Mouse (Mus musculus): Measurements from ENCODE around the gene Cenpf. TPM values are rescaled to one million over a fixed set of nuclear protein-coding genes. Genes with fewer than 3 reads are reported as not detected.

Gene Cenpf
- polyA plus RNA-seq, 1 experiment from 2014 or later = 135 TPM

DNA sequence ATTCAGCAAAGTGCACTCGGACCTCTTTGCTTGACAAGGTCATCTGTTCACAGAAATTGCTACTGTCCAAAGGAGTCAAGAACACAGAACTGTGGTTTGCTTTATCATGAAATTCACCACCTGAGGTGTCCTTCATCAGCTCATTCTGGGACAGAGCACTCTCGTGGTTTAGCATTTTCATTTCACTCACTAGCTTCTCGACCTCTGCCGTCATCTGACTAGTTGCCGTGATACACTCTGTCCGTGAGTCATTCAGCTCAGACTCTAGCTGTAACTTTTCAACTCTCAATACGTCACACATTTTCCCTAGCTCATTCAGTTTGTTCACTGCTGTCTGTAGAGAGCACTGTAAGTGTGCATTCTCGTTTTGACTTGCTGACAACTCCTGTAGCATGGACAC is 30.5 kb downstream of the Cenpf start:
- Histone ChIP-seq H3K9me3 (ENCODE audit: control insufficient read depth, low read length) (no peaks in the 10 kb centered on the region), H3K27ac (ENCODE audit: low read depth, low read length) (no peak overlapping the region), H3K27me3 (ENCODE audit: control insufficient read depth, insufficient read depth, low read length) (no peaks in the 10 kb centered on the region), H3K4me2 (no peak overlapping the region), H3K4me1 (ENCODE audit: control insufficient read depth, insufficient read depth, low read length) (no peaks in the 10 kb centered on the region), H3K36me3 (ENCODE audit: control insufficient read depth, insufficient read depth, low read length) (peaks cover 35% of the 10 kb centered on the region), H3K4me3 (ENCODE audit: low read depth, low read length) (no peak overlapping the region), H3K9ac (ENCODE audit: low read length) (no peak overlapping the region)
- 92% methylated on average over 8 of the region's 8 CpGs for WGBS
- DNase-seq (ENCODE audit: low spot score, missing footprints) (no peak), ATAC-seq (ENCODE audit: low FRiP score) (no peak)

DNA sequence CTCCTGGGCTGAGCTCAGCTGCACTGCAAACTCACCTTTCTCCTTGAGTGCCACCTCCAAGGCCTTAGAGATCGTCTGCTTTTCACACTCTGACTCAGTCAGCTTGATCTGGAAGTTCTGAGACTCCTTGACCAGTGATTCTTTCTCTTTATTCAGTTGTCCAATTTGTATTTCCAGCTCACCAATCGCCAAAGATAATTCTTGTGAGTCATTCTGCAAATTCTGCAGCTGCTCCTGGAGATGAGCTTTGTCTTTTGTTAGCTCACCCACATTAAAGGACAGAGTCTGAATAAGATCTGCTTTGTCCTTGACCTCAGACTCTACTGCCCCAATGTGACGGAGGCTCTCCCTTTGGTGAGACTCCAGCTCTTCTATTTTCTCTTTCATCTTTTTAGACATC is 34.1 kb downstream of the Cenpf start:
- 88% methylated on average over 3 of the region's 3 CpGs for WGBS
- Histone ChIP-seq H3K9me3 (ENCODE audit: control insufficient read depth, low read length) (no peaks in the 10 kb centered on the region), H3K4me3 (ENCODE audit: low read depth, low read length) (no peak overlapping the region), H3K9ac (ENCODE audit: low read length) (no peak overlapping the region), H3K27ac (ENCODE audit: low read depth, low read length) (no peak overlapping the region), H3K27me3 (ENCODE audit: control insufficient read depth, insufficient read depth, low read length) (no peaks in the 10 kb centered on the region), H3K4me1 (ENCODE audit: control insufficient read depth, insufficient read depth, low read length) (no peaks in the 10 kb centered on the region), H3K4me2 (no peak overlapping the region), H3K36me3 (ENCODE audit: control insufficient read depth, insufficient read depth, low read length) (peaks cover 49% of the 10 kb centered on the region)
- ATAC-seq (ENCODE audit: low FRiP score) = no peak
- no peak for DNase-seq (ENCODE audit: low spot score, missing footprints)

DNA sequence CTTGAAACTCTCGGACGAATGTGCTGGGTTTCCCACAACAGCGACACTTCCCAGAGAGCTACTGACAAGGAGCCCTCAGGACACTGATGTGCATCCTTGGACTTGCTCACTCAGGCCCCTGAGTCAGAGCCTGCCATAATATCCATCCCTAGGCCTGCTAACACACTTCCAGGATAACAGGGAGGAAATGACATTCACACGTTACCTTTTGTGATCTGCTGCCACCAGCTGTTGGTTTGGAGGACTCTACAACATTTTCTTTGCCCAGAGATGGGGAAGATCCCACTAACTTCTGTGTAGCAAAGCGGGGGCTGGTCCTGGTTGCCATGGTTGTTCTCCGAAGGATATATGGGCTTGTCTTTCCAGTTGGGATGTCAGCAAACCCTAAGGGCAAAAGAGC is 41.3 kb downstream of the Cenpf start:
- H3K9me3 ChIP-seq (ENCODE audit: control insufficient read depth, low read length) = no peaks in the 10 kb centered on the region
- H3K4me1 ChIP-seq (ENCODE audit: control insufficient read depth, insufficient read depth, low read length) = no peaks in the 10 kb centered on the region
- H3K27ac ChIP-seq (ENCODE audit: low read depth, low read length) = no peak overlapping the region
- H3K9ac ChIP-seq (ENCODE audit: low read length) = no peak overlapping the region
- DNase-seq (ENCODE audit: low spot score, missing footprints) (no peak), ATAC-seq (ENCODE audit: low FRiP score) (no peak)
- 89% methylated on average over 6 of the region's 6 CpGs for WGBS
- H3K27me3 ChIP-seq (ENCODE audit: control insufficient read depth, insufficient read depth, low read length) = no peaks in the 10 kb centered on the region
- H3K4me3 ChIP-seq (ENCODE audit: low read depth, low read length) = no peak overlapping the region
- H3K36me3 ChIP-seq (ENCODE audit: control insufficient read depth, insufficient read depth, low read length) = peaks cover 36% of the 10 kb centered on the region
- no peak overlapping the region for H3K4me2 ChIP-seq

DNA sequence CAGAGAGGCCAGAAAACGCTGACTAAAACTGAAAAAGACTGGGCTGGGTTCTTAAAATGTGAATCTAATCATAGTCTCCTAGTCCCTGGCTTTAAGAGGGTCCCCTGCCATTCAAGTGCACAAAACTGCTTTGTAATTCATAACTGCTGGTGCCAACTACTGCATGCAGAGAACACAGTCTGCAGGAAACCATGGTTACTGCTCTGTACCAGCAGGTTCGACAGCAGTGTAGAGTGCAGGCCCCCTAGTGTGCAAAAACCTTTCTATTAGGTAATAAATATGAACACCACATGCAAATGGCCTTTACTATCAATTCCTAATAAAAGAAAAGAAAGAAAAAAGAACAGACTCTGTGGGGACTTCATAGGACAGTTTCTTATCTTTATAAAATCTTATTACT is 42.5 kb downstream of the Cenpf start:
- Histone ChIP-seq H3K4me1 (ENCODE audit: control insufficient read depth, insufficient read depth, low read length) (no peaks in the 10 kb centered on the region), H3K27ac (ENCODE audit: low read depth, low read length) (no peak overlapping the region), H3K4me2 (no peak overlapping the region), H3K9ac (ENCODE audit: low read length) (no peak overlapping the region), H3K9me3 (ENCODE audit: control insufficient read depth, low read length) (no peaks in the 10 kb centered on the region), H3K4me3 (ENCODE audit: low read depth, low read length) (no peak overlapping the region), H3K36me3 (ENCODE audit: control insufficient read depth, insufficient read depth, low read length) (peaks cover 32% of the 10 kb centered on the region), H3K27me3 (ENCODE audit: control insufficient read depth, insufficient read depth, low read length) (no peaks in the 10 kb centered on the region)
- no peak for ATAC-seq (ENCODE audit: low FRiP score)
- 82% methylated on average over 2 of the region's 2 CpGs for whole genome bisulfite sequencing
- DNase-seq (ENCODE audit: low spot score, missing footprints) = no peak

DNA sequence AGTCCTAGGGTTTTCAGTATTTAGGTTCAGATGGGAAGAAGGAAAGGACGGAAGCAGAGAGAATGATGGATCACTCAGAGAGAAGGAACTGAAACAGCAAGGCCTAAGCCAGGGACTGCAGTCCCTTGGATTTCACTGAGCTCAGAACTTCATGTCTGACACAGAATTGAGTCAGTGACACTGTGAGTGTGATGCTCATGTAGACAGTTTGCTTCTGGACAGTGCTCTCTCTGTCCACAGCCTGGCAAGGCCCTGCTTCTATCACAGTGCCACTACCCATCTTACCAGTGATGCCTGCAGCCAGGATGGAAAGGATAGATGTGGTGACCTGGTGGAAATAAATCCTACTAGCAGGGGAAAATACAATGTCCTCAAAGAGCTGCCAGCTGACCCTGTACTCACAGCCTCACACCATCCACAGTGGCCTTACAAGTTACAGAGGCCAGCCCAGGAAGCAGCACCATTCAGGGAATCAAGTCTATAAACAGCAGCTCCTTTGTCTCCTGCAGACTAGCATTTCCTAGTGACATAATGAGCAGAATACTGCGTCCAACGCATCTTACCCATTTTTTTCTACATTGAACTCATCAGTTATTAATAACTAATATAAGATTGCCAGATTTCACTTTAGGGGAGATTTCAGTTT is 43.1 kb downstream of the Cenpf start:
- H3K4me1 ChIP-seq (ENCODE audit: control insufficient read depth, insufficient read depth, low read length) = no peaks in the 10 kb centered on the region
- no peak overlapping the region for H3K4me2 ChIP-seq
- H3K27me3 ChIP-seq (ENCODE audit: control insufficient read depth, insufficient read depth, low read length) = no peaks in the 10 kb centered on the region
- no peaks in the 10 kb centered on the region for H3K9me3 ChIP-seq (ENCODE audit: control insufficient read depth, low read length)
- WGBS = 91% methylated on average over 3 of the region's 3 CpGs
- peaks cover 31% of the 10 kb centered on the region for H3K36me3 ChIP-seq (ENCODE audit: control insufficient read depth, insufficient read depth, low read length)
- no peak overlapping the region for H3K27ac ChIP-seq (ENCODE audit: low read depth, low read length)
- no peak overlapping the region for H3K4me3 ChIP-seq (ENCODE audit: low read depth, low read length)
- DNase-seq (ENCODE audit: low spot score, missing footprints) = no peak
- no peak for ATAC-seq (ENCODE audit: low FRiP score)
- no peak overlapping the region for H3K9ac ChIP-seq (ENCODE audit: low read length)

DNA sequence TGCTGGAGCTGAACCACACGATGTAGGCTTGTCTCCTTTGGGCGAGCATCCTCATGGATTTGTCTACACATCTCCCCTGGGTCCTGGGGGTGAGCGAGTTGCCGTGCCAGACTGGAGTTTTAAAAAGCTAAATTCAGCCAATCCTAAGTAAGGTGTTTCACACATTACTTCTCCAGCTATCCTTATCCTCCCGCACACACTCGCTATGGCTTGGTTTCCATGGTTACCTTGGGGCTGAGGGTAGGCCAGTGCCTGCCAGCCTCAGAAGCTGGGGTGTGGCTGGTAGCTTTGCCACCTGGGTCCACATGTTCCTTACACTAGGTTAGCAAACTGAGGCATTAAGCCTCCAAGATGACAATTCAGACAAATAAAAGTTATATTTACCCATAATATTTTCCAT is 48.3 kb downstream of the Cenpf start:
- Histone ChIP-seq H3K9ac (ENCODE audit: low read length) (no peak overlapping the region), H3K9me3 (ENCODE audit: control insufficient read depth, low read length) (no peaks in the 10 kb centered on the region), H3K27ac (ENCODE audit: low read depth, low read length) (no peak overlapping the region), H3K4me3 (ENCODE audit: low read depth, low read length) (no peak overlapping the region), H3K4me2 (no peak overlapping the region), H3K36me3 (ENCODE audit: control insufficient read depth, insufficient read depth, low read length) (peaks cover 13% of the 10 kb centered on the region; the same call in 1 of the 2 replicates), H3K27me3 (ENCODE audit: control insufficient read depth, insufficient read depth, low read length) (no peaks in the 10 kb centered on the region), H3K4me1 (ENCODE audit: control insufficient read depth, insufficient read depth, low read length) (no peaks in the 10 kb centered on the region)
- 80% methylated on average over 6 of the region's 6 CpGs for WGBS
- no peak for DNase-seq (ENCODE audit: low spot score, missing footprints)
- no peak for ATAC-seq (ENCODE audit: low FRiP score)

DNA sequence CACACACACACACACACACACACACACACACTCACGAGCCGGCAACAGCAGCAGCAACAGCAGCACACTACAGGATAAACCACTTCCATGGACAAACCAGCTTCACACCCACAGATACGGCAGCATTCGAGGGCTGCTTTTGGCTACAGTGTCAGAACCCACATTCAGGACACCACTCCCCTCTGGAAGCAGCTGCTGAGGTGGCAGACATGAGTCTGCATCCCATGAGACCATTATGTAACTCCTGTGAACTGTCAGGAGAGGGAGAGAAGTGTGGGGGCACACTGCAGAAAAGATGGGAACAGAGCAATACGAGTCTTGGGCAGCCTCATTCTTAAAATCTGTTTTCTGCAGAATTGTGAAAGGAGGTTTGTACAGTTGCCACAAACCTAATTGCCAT is 54.1 kb downstream of the Cenpf start:
- Histone ChIP-seq H3K27me3 (ENCODE audit: control insufficient read depth, insufficient read depth, low read length) (no peaks in the 10 kb centered on the region), H3K4me3 (ENCODE audit: low read depth, low read length) (no peak overlapping the region), H3K9ac (ENCODE audit: low read length) (no peak overlapping the region), H3K4me1 (ENCODE audit: control insufficient read depth, insufficient read depth, low read length) (no peaks in the 10 kb centered on the region), H3K9me3 (ENCODE audit: control insufficient read depth, low read length) (no peaks in the 10 kb centered on the region), H3K36me3 (ENCODE audit: control insufficient read depth, insufficient read depth, low read length) (no peaks in the 10 kb centered on the region), H3K4me2 (no peak overlapping the region), H3K27ac (ENCODE audit: low read depth, low read length) (no peak overlapping the region)
- DNase-seq (ENCODE audit: low spot score, missing footprints) = no peak
- ATAC-seq (ENCODE audit: low FRiP score) = no peak
- WGBS = 91% methylated on average over 5 of the region's 5 CpGs

DNA sequence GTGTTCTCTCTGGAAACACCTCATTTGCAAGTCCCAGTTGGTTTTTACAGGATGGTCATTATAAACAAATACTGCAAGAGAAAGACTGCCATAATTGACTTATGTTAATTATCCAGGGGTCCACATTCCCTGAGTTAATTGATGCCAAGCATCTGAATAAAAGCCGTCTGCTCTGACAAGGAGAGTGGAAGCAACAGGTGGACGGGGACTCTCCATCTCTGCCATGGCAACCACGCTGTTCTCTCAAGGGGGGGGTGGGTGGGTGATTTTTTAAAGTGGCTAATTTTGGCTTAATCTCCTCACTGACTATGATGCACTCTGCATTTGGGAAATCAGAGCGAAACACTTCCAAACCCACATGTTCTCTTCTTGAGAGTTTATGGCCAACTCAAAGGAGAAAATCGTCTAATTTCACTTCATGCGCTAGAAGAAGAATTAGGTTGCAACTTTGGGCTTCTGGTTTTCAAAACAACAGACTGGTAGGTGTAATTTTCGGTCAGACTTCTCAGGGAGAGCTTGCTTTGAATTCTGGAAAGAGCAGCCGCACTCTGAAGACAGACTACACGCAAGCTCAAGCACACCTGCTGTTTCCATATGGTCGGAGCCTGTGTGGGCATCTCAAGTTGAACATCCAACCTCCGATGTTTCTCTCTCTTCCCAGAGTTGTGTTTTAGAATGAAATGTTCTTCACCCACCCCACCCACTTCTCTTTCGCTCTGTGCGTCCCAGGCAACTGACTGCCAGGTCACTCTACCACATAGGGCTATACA is 55.8 kb downstream of the Cenpf start:
- H3K9me3 ChIP-seq (ENCODE audit: control insufficient read depth, low read length) = no peaks in the 10 kb centered on the region
- H3K27me3 ChIP-seq (ENCODE audit: control insufficient read depth, insufficient read depth, low read length) = no peaks in the 10 kb centered on the region
- no peak overlapping the region for H3K27ac ChIP-seq (ENCODE audit: low read depth, low read length)
- no peak overlapping the region for H3K9ac ChIP-seq (ENCODE audit: low read length)
- no peaks in the 10 kb centered on the region for H3K4me1 ChIP-seq (ENCODE audit: control insufficient read depth, insufficient read depth, low read length)
- ATAC-seq (ENCODE audit: low FRiP score) (no peak), DNase-seq (ENCODE audit: low spot score, missing footprints) (no peak)
- WGBS = 74% methylated on average over 13 of the region's 13 CpGs
- H3K4me3 ChIP-seq (ENCODE audit: low read depth, low read length) = no peak overlapping the region
- H3K4me2 ChIP-seq = no peak overlapping the region
- H3K36me3 ChIP-seq (ENCODE audit: control insufficient read depth, insufficient read depth, low read length) = no peaks in the 10 kb centered on the region

DNA sequence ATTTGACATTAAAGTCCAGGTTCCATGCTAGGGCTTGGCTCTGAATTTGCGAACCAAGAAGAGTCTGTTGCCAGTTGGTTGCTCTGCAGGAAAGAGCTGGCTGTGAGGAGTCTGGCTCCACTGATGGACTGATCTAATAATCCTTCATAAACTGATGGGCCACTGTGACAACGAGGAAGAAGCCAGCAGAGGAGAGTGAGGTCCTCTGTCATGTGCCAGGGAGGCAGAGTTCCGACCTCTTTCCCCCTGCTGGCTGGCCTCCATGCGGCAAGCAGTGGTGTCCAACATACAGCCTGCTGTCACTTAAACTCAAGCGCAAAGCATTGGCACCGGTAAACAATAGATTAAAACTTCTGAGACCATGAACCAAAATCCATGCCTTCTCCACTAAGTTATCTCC is 57.9 kb downstream of the Cenpf start:
- DNase-seq (ENCODE audit: low spot score, missing footprints) (no peak), ATAC-seq (ENCODE audit: low FRiP score) (no peak)
- Histone ChIP-seq H3K4me3 (ENCODE audit: low read depth, low read length) (no peak overlapping the region), H3K36me3 (ENCODE audit: control insufficient read depth, insufficient read depth, low read length) (no peaks in the 10 kb centered on the region), H3K27me3 (ENCODE audit: control insufficient read depth, insufficient read depth, low read length) (no peaks in the 10 kb centered on the region), H3K27ac (ENCODE audit: low read depth, low read length) (no peak overlapping the region), H3K4me2 (no peak overlapping the region), H3K4me1 (ENCODE audit: control insufficient read depth, insufficient read depth, low read length) (no peaks in the 10 kb centered on the region), H3K9me3 (ENCODE audit: control insufficient read depth, low read length) (no peaks in the 10 kb centered on the region), H3K9ac (ENCODE audit: low read length) (no peak overlapping the region)
- WGBS = 74% methylated on average over 6 of the region's 6 CpGs
